Mouse (Mus musculus) liver, adult 2 months (tissue): ENCODE results near the gene Zfp366. TPM values are rescaled to one million over a fixed set of nuclear protein-coding genes. Genes with fewer than 3 reads are reported as not detected.

Experiments
- DNase-seq: peaks from one replicate; pipeline ENCODE4 v3.0.0-alpha.2; 2011; ENCODE audit warnings: low read depth, low spot score; ENCODE audit errors: extremely low read depth
- H3K27ac ChIP-seq: fragments of 200-500 bp; replicated peaks from 2 replicates; pipeline ENCODE4 v1.5.1; 2012; ENCODE audit warnings: low read depth, mild to moderate bottlenecking, control low read depth, inconsistent platforms, low read length; ENCODE audit not compliant: insufficient read depth
- H3K27me3 ChIP-seq: fragments of 200-500 bp; 2 replicates; pipeline ENCODE4 v1.6.1; 2012; ENCODE audit warnings: mild to moderate bottlenecking, moderate library complexity, low read length, inconsistent platforms; ENCODE audit not compliant: control insufficient read depth, insufficient read depth
- H3K36me3 ChIP-seq: fragments of 200-500 bp; 2 replicates; pipeline ENCODE4 v1.6.1; 2012; ENCODE audit warnings: low read length, inconsistent platforms; ENCODE audit not compliant: control insufficient read depth, insufficient read depth
- H3K4me1 ChIP-seq: fragments of 200-500 bp; 2 replicates; pipeline ENCODE4 v1.6.1; 2011; ENCODE audit warnings: low read length; ENCODE audit not compliant: control insufficient read depth, insufficient read depth
- H3K4me3 ChIP-seq: fragments of 200-500 bp; 2 replicates; pipeline ENCODE4 v1.5.1; 2011; ENCODE audit warnings: low read depth, mild to moderate bottlenecking, control low read depth, low read length, moderate library complexity; ENCODE audit not compliant: insufficient read depth
- H3K79me2 ChIP-seq: fragments of 200-500 bp; 2 replicates; pipeline ENCODE4 v1.6.1; 2012; ENCODE audit warnings: inconsistent platforms, mild to moderate bottlenecking, low read length, moderate library complexity; ENCODE audit not compliant: control insufficient read depth, insufficient read depth
- H3K9ac ChIP-seq: fragments of 200-500 bp; 2 replicates; pipeline ENCODE4 v1.6.1; 2012; ENCODE audit warnings: low read depth, mild to moderate bottlenecking, control low read depth, inconsistent platforms, low read length
- CTCF ChIP-seq: fragments of 200-500 bp; IDR thresholded peaks from 2 replicates; pipeline ENCODE4 v1.5.1; 2011; ENCODE audit warnings: low read depth, low read length, control low read depth
- POLR2A ChIP-seq: fragments of 200-500 bp; IDR thresholded peaks from 2 replicates; pipeline ENCODE4 v1.6.1; 2011; ENCODE audit warnings: low read length, control low read depth; ENCODE audit not compliant: insufficient read depth; ENCODE audit errors: extremely low read depth
- WGBS: fragments of 180-500 bp; shearing (Covaris S2); methylation state at CpG from one replicate; pipeline ENCODE4 v1.1.7; 2018; 5-methylcytosine and 5-hydroxymethylcytosine counted together
- polyA plus RNA-seq: library from polyadenylated mRNA; depleted of rRNA; stranded (reverse); fragments of >200 nt; gene quantifications from 2 replicates; pipeline ENCODE4 v1.2.3, GENCODE M21; 2012
- total RNA-seq: library from RNA; depleted of rRNA; stranded (reverse); fragments of >200 nt; gene quantifications from 2 replicates; pipeline ENCODE4 v1.2.3, GENCODE M21; 2014

The Zfp366 gene
- total and polyA plus RNA-seq, 2 experiments, result 0.56 to 0.74 TPM

GRCm38 (mm10) chr13:99219586-99219985 lies 35.0 kb downstream of the Zfp366 start:
- no peak overlapping the region for H3K4me3 ChIP-seq
- no peaks in the 10 kb centered on the region for H3K36me3 ChIP-seq
- no peak for TF ChIP-seq CTCF
- no peak for TF ChIP-seq POLR2A
- no peaks in the 10 kb centered on the region for H3K79me2 ChIP-seq
- H3K27ac ChIP-seq, result no peak overlapping the region
- H3K9ac ChIP-seq, result no peak overlapping the region
- WGBS, result 95% methylated on average over 4 of the region's 4 CpGs
- no peaks in the 10 kb centered on the region; the same call in 1 of the 2 replicates for H3K4me1 ChIP-seq
- no peaks in the 10 kb centered on the region for H3K27me3 ChIP-seq
- DNase-seq, result no peak

GRCm38 (mm10) chr13:99221996-99222395 lies 37.4 kb downstream of the Zfp366 start:
- Histone ChIP-seq H3K4me3 (no peak overlapping the region), H3K27ac (no peak overlapping the region), H3K9ac (no peak overlapping the region), H3K4me1 (no peaks in the 10 kb centered on the region; the same call in 1 of the 2 replicates), H3K79me2 (no peaks in the 10 kb centered on the region), H3K27me3 (no peaks in the 10 kb centered on the region), H3K36me3 (no peaks in the 10 kb centered on the region)
- TF ChIP-seq CTCF (no peak), POLR2A (no peak)
- DNase-seq, result no peak
- 89% methylated on average over 3 of the region's 3 CpGs for WGBS

- Histone ChIP-seq H3K4me1 (peaks cover 1% of the 10 kb centered on the region; the same call in 1 of the 2 replicates), H3K9ac (no peak overlapping the region), H3K36me3 (no peaks in the 10 kb centered on the region), H3K4me3 (no peak overlapping the region), H3K79me2 (no peaks in the 10 kb centered on the region), H3K27me3 (no peaks in the 10 kb centered on the region), H3K27ac (no peak overlapping the region)
- WGBS, result 92% methylated on average over 5 of the region's 5 CpGs
- DNase-seq, result no peak
- TF ChIP-seq CTCF, result no peak
- TF ChIP-seq POLR2A, result no peak
Observed at GRCm38 (mm10) chr13:99222476-99222875, 37.9 kb downstream of the Zfp366 start.

- no peaks in the 10 kb centered on the region for H3K36me3 ChIP-seq
- H3K4me1 ChIP-seq, result peaks cover 2% of the 10 kb centered on the region; the same call in 1 of the 2 replicates
- no peak for TF ChIP-seq POLR2A
- no peak for TF ChIP-seq CTCF
- WGBS, result 92% methylated on average over 8 of the region's 8 CpGs
- DNase-seq, result no peak
- no peaks in the 10 kb centered on the region for H3K79me2 ChIP-seq
- no peaks in the 10 kb centered on the region for H3K27me3 ChIP-seq
- no peak overlapping the region for H3K27ac ChIP-seq
- no peak overlapping the region for H3K4me3 ChIP-seq
- H3K9ac ChIP-seq, result no peak overlapping the region
Observed at GRCm38 (mm10) chr13:99223321-99223884, 38.8 kb downstream of the Zfp366 start.

- WGBS, result 89% methylated on average over 8 of the region's 8 CpGs
Observed at GRCm38 (mm10) chr13:99223917-99224316, 39.3 kb downstream of the Zfp366 start.

More at GRCm38 (mm10) chr13:99223917-99224316, 39.3 kb downstream of the Zfp366 start:
- Histone ChIP-seq H3K4me3 (no peak overlapping the region), H3K36me3 (no peaks in the 10 kb centered on the region), H3K27ac (no peak overlapping the region), H3K4me1 (peaks cover 2% of the 10 kb centered on the region; the same call in 1 of the 2 replicates), H3K79me2 (no peaks in the 10 kb centered on the region), H3K27me3 (no peaks in the 10 kb centered on the region), H3K9ac (no peak overlapping the region)
- DNase-seq, result no peak
- TF ChIP-seq CTCF (no peak), POLR2A (no peak)
